Mouse (Mus musculus): ENCODE results near the gene Mnat1. TPM values are rescaled to one million over a fixed set of nuclear protein-coding genes. Genes with fewer than 3 reads are reported as not detected.
"Not testable (repeated sequence)": the region's sequence is repeated elsewhere in the genome, so short reads cannot be mapped to it uniquely, and the experiment has no call there.

Gene Mnat1
- total RNA-seq (2014; rRNA removed), result 13.2 and 15.2 TPM in 2 replicates
- 16.1 and 17.5 TPM in 2 replicates for polyA plus RNA-seq (2015; fragmentation: Nextera tagmentation; extraction: Ambion mirVana)

- Histone ChIP-seq H3K36me3 (ENCODE audit: insufficient read depth, low read length) (no peaks in the 10 kb centered on the region), H3K9ac (replicated peaks; ENCODE audit: low read length, poor library complexity, severe bottlenecking) (peak within 1 kb of the TSS; percentile 83), H3K27ac (ENCODE audit: low read depth, low read length) (0 out of 2 replicates have a peak within 1 kb of the TSS, but pooled peaks have one; percentile 43), H3K4me2 (ENCODE audit: low read depth, low read length, poor library complexity, severe bottlenecking) (peak within 1 kb of the TSS; percentile 63), H3K27me3 (ENCODE audit: insufficient read depth, low read length) (no peaks in the 10 kb centered on the region), H3K4me3 (ENCODE audit: low read depth, low read length) (peak within 1 kb of the TSS; percentile 78), H3K9me3 (ENCODE audit: low read length) (no peaks in the 10 kb centered on the region), H3K4me1 (ENCODE audit: insufficient read depth, low read length) (no peaks in the 10 kb centered on the region)
- WGBS, result under 1% methylated on average over 23 of the region's 23 CpGs
- peak; percentile 84 for DNase-seq (ENCODE audit: low spot score)
- ATAC-seq (ENCODE audit: low FRiP score), result peak; percentile 60
- TF ChIP-seq CTCF (IDR thresholded peaks at IDR 0.05), result no peak
Measured at GRCm38 (mm10) chr12:73123093-73124041, at the start of gene Mnat1. Gene Mnat1 (plus strand): TSS chr12:73123717.

- not testable (repeated sequence) for H3K9me3 ChIP-seq (ENCODE audit: low read length); H3K36me3 ChIP-seq (ENCODE audit: insufficient read depth, low read length); H3K4me2 ChIP-seq (ENCODE audit: low read depth, low read length, poor library complexity, severe bottlenecking); H3K9ac ChIP-seq (replicated peaks; ENCODE audit: low read length, poor library complexity, severe bottlenecking); H3K4me1 ChIP-seq (ENCODE audit: insufficient read depth, low read length); ATAC-seq (ENCODE audit: low FRiP score); H3K27me3 ChIP-seq (ENCODE audit: insufficient read depth, low read length); H3K4me3 ChIP-seq (ENCODE audit: low read depth, low read length); H3K27ac ChIP-seq (ENCODE audit: low read depth, low read length); DNase-seq (ENCODE audit: low spot score)
- WGBS, result 92% methylated on average over 4 of the region's 4 CpGs
Measured at GRCm38 (mm10) chr12:73081828-73082227, 41.7 kb upstream of the Mnat1 start.

- H3K27ac ChIP-seq (ENCODE audit: low read depth, low read length), result no peak overlapping the region
- ATAC-seq (ENCODE audit: low FRiP score), result no peak
- no peaks in the 10 kb centered on the region for H3K9me3 ChIP-seq (ENCODE audit: low read length)
Measured at GRCm38 (mm10) chr12:73083773-73084172, 39.7 kb upstream of the Mnat1 start.

GRCm38 (mm10) chr12:73085739-73086630 is 37.5 kb upstream of the Mnat1 start:
- Histone ChIP-seq H3K4me3 (ENCODE audit: low read depth, low read length) (no peak overlapping the region), H3K4me2 (ENCODE audit: low read depth, low read length, poor library complexity, severe bottlenecking) (no peak overlapping the region), H3K27me3 (ENCODE audit: insufficient read depth, low read length) (no peaks in the 10 kb centered on the region), H3K9me3 (ENCODE audit: low read length) (no peaks in the 10 kb centered on the region), H3K36me3 (ENCODE audit: insufficient read depth, low read length) (no peaks in the 10 kb centered on the region), H3K27ac (ENCODE audit: low read depth, low read length) (no peak overlapping the region), H3K9ac (replicated peaks; ENCODE audit: low read length, poor library complexity, severe bottlenecking) (no peak overlapping the region), H3K4me1 (ENCODE audit: insufficient read depth, low read length) (no peaks in the 10 kb centered on the region)
- ATAC-seq (ENCODE audit: low FRiP score) (no peak), DNase-seq (ENCODE audit: low spot score) (no peak)
- no peak for TF ChIP-seq CTCF (IDR thresholded peaks at IDR 0.05)
- WGBS, result 24% methylated on average over 11 of the region's 11 CpGs

More at GRCm38 (mm10) chr12:73083773-73084172, 39.7 kb upstream of the Mnat1 start:
- 86% methylated on average over 4 of the region's 4 CpGs for WGBS
- H3K4me2 ChIP-seq (ENCODE audit: low read depth, low read length, poor library complexity, severe bottlenecking), result no peak overlapping the region
- no peak for DNase-seq (ENCODE audit: low spot score)
- no peaks in the 10 kb centered on the region for H3K36me3 ChIP-seq (ENCODE audit: insufficient read depth, low read length)
- H3K27me3 ChIP-seq (ENCODE audit: insufficient read depth, low read length), result no peaks in the 10 kb centered on the region
- no peaks in the 10 kb centered on the region for H3K4me1 ChIP-seq (ENCODE audit: insufficient read depth, low read length)
- no peak overlapping the region for H3K4me3 ChIP-seq (ENCODE audit: low read depth, low read length)
- TF ChIP-seq CTCF (IDR thresholded peaks at IDR 0.05), result no peak
- H3K9ac ChIP-seq (replicated peaks; ENCODE audit: low read length, poor library complexity, severe bottlenecking), result no peak overlapping the region

GRCm38 (mm10) chr12:73087086-73087485 is 36.4 kb upstream of the Mnat1 start:
- WGBS, result 94% methylated on average over 7 of the region's 7 CpGs

More at GRCm38 (mm10) chr12:73087086-73087485, 36.4 kb upstream of the Mnat1 start:
- Histone ChIP-seq H3K27ac (ENCODE audit: low read depth, low read length) (no peak overlapping the region), H3K9me3 (ENCODE audit: low read length) (no peaks in the 10 kb centered on the region), H3K9ac (replicated peaks; ENCODE audit: low read length, poor library complexity, severe bottlenecking) (no peak overlapping the region), H3K4me3 (ENCODE audit: low read depth, low read length) (no peak overlapping the region), H3K27me3 (ENCODE audit: insufficient read depth, low read length) (no peaks in the 10 kb centered on the region), H3K4me2 (ENCODE audit: low read depth, low read length, poor library complexity, severe bottlenecking) (no peak overlapping the region), H3K36me3 (ENCODE audit: insufficient read depth, low read length) (no peaks in the 10 kb centered on the region), H3K4me1 (ENCODE audit: insufficient read depth, low read length) (no peaks in the 10 kb centered on the region)
- DNase-seq (ENCODE audit: low spot score), result no peak
- no peak for ATAC-seq (ENCODE audit: low FRiP score)
- TF ChIP-seq CTCF (IDR thresholded peaks at IDR 0.05), result no peak

Measured in midbrain, postnatal 0 days (tissue).